Mouse (Mus musculus) liver, adult 2 months (tissue): ENCODE data around the gene Gigyf2. TPM values are rescaled to one million over a fixed set of nuclear protein-coding genes. Genes with fewer than 3 reads are reported as not detected.
"Not testable (repeated sequence)": the region's sequence is repeated elsewhere in the genome, so short reads cannot be mapped to it uniquely, and the experiment has no call there.

Experiments
- DNase-seq: peaks from one replicate; pipeline ENCODE4 v3.0.0-alpha.2; 2011; ENCODE audit warnings: low read depth, low spot score; ENCODE audit errors: extremely low read depth
- H3K27ac ChIP-seq: fragments of 200-500 bp; replicated peaks from 2 replicates; pipeline ENCODE4 v1.5.1; 2012; ENCODE audit warnings: low read depth, mild to moderate bottlenecking, control low read depth, inconsistent platforms, low read length; ENCODE audit not compliant: insufficient read depth
- H3K27me3 ChIP-seq: fragments of 200-500 bp; 2 replicates; pipeline ENCODE4 v1.6.1; 2012; ENCODE audit warnings: mild to moderate bottlenecking, moderate library complexity, low read length, inconsistent platforms; ENCODE audit not compliant: control insufficient read depth, insufficient read depth
- H3K36me3 ChIP-seq: fragments of 200-500 bp; 2 replicates; pipeline ENCODE4 v1.6.1; 2012; ENCODE audit warnings: low read length, inconsistent platforms; ENCODE audit not compliant: control insufficient read depth, insufficient read depth
- H3K4me1 ChIP-seq: fragments of 200-500 bp; 2 replicates; pipeline ENCODE4 v1.6.1; 2011; ENCODE audit warnings: low read length; ENCODE audit not compliant: control insufficient read depth, insufficient read depth
- H3K4me3 ChIP-seq: fragments of 200-500 bp; 2 replicates; pipeline ENCODE4 v1.5.1; 2011; ENCODE audit warnings: low read depth, mild to moderate bottlenecking, control low read depth, low read length, moderate library complexity; ENCODE audit not compliant: insufficient read depth
- H3K79me2 ChIP-seq: fragments of 200-500 bp; 2 replicates; pipeline ENCODE4 v1.6.1; 2012; ENCODE audit warnings: inconsistent platforms, mild to moderate bottlenecking, low read length, moderate library complexity; ENCODE audit not compliant: control insufficient read depth, insufficient read depth
- H3K9ac ChIP-seq: fragments of 200-500 bp; 2 replicates; pipeline ENCODE4 v1.6.1; 2012; ENCODE audit warnings: low read depth, mild to moderate bottlenecking, control low read depth, inconsistent platforms, low read length
- CTCF ChIP-seq: fragments of 200-500 bp; IDR thresholded peaks from 2 replicates; pipeline ENCODE4 v1.5.1; 2011; ENCODE audit warnings: low read depth, low read length, control low read depth
- POLR2A ChIP-seq: fragments of 200-500 bp; IDR thresholded peaks from 2 replicates; pipeline ENCODE4 v1.6.1; 2011; ENCODE audit warnings: low read length, control low read depth; ENCODE audit not compliant: insufficient read depth; ENCODE audit errors: extremely low read depth
- WGBS: fragments of 180-500 bp; shearing (Covaris S2); methylation state at CpG from one replicate; pipeline ENCODE4 v1.1.7; 2018; 5-methylcytosine and 5-hydroxymethylcytosine counted together
- polyA plus RNA-seq: library from polyadenylated mRNA; depleted of rRNA; stranded (reverse); fragments of >200 nt; gene quantifications from 2 replicates; pipeline ENCODE4 v1.2.3, GENCODE M21; 2012
- total RNA-seq: library from RNA; depleted of rRNA; stranded (reverse); fragments of >200 nt; gene quantifications from 2 replicates; pipeline ENCODE4 v1.2.3, GENCODE M21; 2014

The Gigyf2 gene
- total and polyA plus RNA-seq, 2 experiments, result 21.1 to 39.2 TPM

- TF ChIP-seq CTCF (no peak), POLR2A (no peak)
- Histone ChIP-seq H3K27ac (no peak overlapping the region), H3K79me2 (no peaks in the 10 kb centered on the region), H3K36me3 (peaks cover 73% of the 10 kb centered on the region), H3K4me1 (no peaks in the 10 kb centered on the region), H3K9ac (no peak overlapping the region), H3K4me3 (no peak overlapping the region), H3K27me3 (no peaks in the 10 kb centered on the region)
- peak; percentile 27 for DNase-seq
- WGBS, result 31% methylated on average over 6 of the region's 6 CpGs
These were observed 109.8 kb downstream of the Gigyf2 start for GRCm38 (mm10) chr1:87436583-87436982.

- H3K27me3 ChIP-seq, result no peaks in the 10 kb centered on the region
- H3K79me2 ChIP-seq, result no peaks in the 10 kb centered on the region
- peaks cover 65% of the 10 kb centered on the region for H3K36me3 ChIP-seq
- DNase-seq, result no peak
- no peak for TF ChIP-seq POLR2A
- peak; percentile 73 for TF ChIP-seq CTCF
- no peak overlapping the region for H3K4me3 ChIP-seq
- WGBS, result 62% methylated on average over 5 of the region's 5 CpGs
- no peak overlapping the region for H3K27ac ChIP-seq
- H3K4me1 ChIP-seq, result no peaks in the 10 kb centered on the region
- no peak overlapping the region for H3K9ac ChIP-seq
These were observed 120.6 kb downstream of the Gigyf2 start for GRCm38 (mm10) chr1:87447183-87448104.

GRCm38 (mm10) chr1:87449432-87449831 lies 122.6 kb downstream of the Gigyf2 start:
- H3K9ac ChIP-seq, result no peak overlapping the region
- no peak for DNase-seq
- H3K27ac ChIP-seq, result no peak overlapping the region
- no peaks in the 10 kb centered on the region for H3K79me2 ChIP-seq
- peaks cover 48% of the 10 kb centered on the region for H3K36me3 ChIP-seq
- H3K4me3 ChIP-seq, result no peak overlapping the region
- WGBS, result 63% methylated on average over 4 of the region's 4 CpGs
- TF ChIP-seq POLR2A, result no peak
- no peak for TF ChIP-seq CTCF
- H3K4me1 ChIP-seq, result no peaks in the 10 kb centered on the region
- H3K27me3 ChIP-seq, result no peaks in the 10 kb centered on the region

- WGBS, result 100% methylated on average over 1 of the region's 1 CpGs
- Histone ChIP-seq H3K4me1 (no peaks in the 10 kb centered on the region), H3K9ac (no peak overlapping the region), H3K36me3 (no peaks in the 10 kb centered on the region), H3K79me2 (no peaks in the 10 kb centered on the region), H3K27ac (no peak overlapping the region), H3K4me3 (no peak overlapping the region), H3K27me3 (no peaks in the 10 kb centered on the region)
- TF ChIP-seq CTCF, result no peak
- no peak for TF ChIP-seq POLR2A
- DNase-seq, result no peak
These were observed 129.6 kb downstream of the Gigyf2 start for GRCm38 (mm10) chr1:87456425-87456824.

- 84% methylated on average over 4 of the region's 4 CpGs for WGBS
These were observed 131.2 kb downstream of the Gigyf2 start for GRCm38 (mm10) chr1:87458045-87458444.

GRCm38 (mm10) chr1:87459856-87460255 lies 133.1 kb downstream of the Gigyf2 start:
- not testable (repeated sequence) for H3K27ac ChIP-seq, H3K36me3 ChIP-seq, H3K4me1 ChIP-seq, H3K27me3 ChIP-seq, H3K9ac ChIP-seq, DNase-seq, H3K4me3 ChIP-seq, H3K79me2 ChIP-seq
- 91% methylated on average over 7 of the region's 7 CpGs for WGBS

More at GRCm38 (mm10) chr1:87458045-87458444, 131.2 kb downstream of the Gigyf2 start:
- no peak for TF ChIP-seq POLR2A
- Histone ChIP-seq H3K27ac (no peak overlapping the region), H3K27me3 (no peaks in the 10 kb centered on the region), H3K9ac (no peak overlapping the region), H3K36me3 (no peaks in the 10 kb centered on the region), H3K4me3 (no peak overlapping the region), H3K4me1 (no peaks in the 10 kb centered on the region), H3K79me2 (no peaks in the 10 kb centered on the region)
- DNase-seq, result no peak
